Mouse (Mus musculus): ENCODE results near the gene Cacnb3. TPM values are rescaled to one million over a fixed set of nuclear protein-coding genes. Genes with fewer than 3 reads are reported as not detected.
"Not testable (repeated sequence)": the region's sequence is repeated elsewhere in the genome, so short reads cannot be mapped to it uniquely, and the experiment has no call there.

Gene Cacnb3
- polyA plus RNA-seq (2016; fragmentation: Nextera tagmentation; extraction: Ambion mirVana): 110 and 113 TPM in 2 replicates

GRCm38 (mm10) chr15:98630540-98630939, at the start of gene Cacnb3:
Gene Cacnb3, plus strand, starts transcription at chr15:98630840.
- no peak for ATAC-seq (ENCODE audit: low FRiP score)
- peak within 1 kb of the TSS; percentile 83 for H3K4me3 ChIP-seq
- peak within 1 kb of the TSS; percentile 94 for H3K9ac ChIP-seq
- no peaks in the 10 kb centered on the region for H3K9me3 ChIP-seq (replicated peaks)
- H3K36me3 ChIP-seq: no peaks in the 10 kb centered on the region
- peaks cover 51% of the 10 kb centered on the region for H3K27me3 ChIP-seq
- H3K27ac ChIP-seq: peak within 1 kb of the TSS; percentile 99
- H3K4me2 ChIP-seq (replicated peaks): peak within 1 kb of the TSS; percentile 88
- WGBS: 30% methylated on average over 4 of the region's 4 CpGs
- H3K4me1 ChIP-seq: peaks cover 62% of the 10 kb centered on the region

- no peaks in the 10 kb centered on the region for H3K36me3 ChIP-seq
- no peak overlapping the region for H3K27ac ChIP-seq
- no peaks in the 10 kb centered on the region for H3K27me3 ChIP-seq
- H3K9me3 ChIP-seq (replicated peaks): no peaks in the 10 kb centered on the region
- no peaks in the 10 kb centered on the region for H3K4me1 ChIP-seq
- no peak overlapping the region for H3K4me3 ChIP-seq
- WGBS: 85% methylated on average over 8 of the region's 8 CpGs
- no peak overlapping the region for H3K4me2 ChIP-seq (replicated peaks)
- no peak for ATAC-seq (ENCODE audit: low FRiP score)
- H3K9ac ChIP-seq: no peak overlapping the region
These were observed 48.2 kb upstream of the Cacnb3 start for GRCm38 (mm10) chr15:98582410-98582809.

- Histone ChIP-seq H3K27ac (no peak overlapping the region), H3K4me2 (replicated peaks) (no peak overlapping the region), H3K9ac (no peak overlapping the region), H3K4me1 (no peaks in the 10 kb centered on the region), H3K9me3 (replicated peaks) (no peaks in the 10 kb centered on the region), H3K4me3 (no peak overlapping the region), H3K27me3 (no peaks in the 10 kb centered on the region), H3K36me3 (no peaks in the 10 kb centered on the region)
- no peak for ATAC-seq (ENCODE audit: low FRiP score)
- WGBS: 86% methylated on average over 8 of the region's 8 CpGs
These were observed 47.6 kb upstream of the Cacnb3 start for GRCm38 (mm10) chr15:98582996-98583395.

GRCm38 (mm10) chr15:98585421-98585820, 45.2 kb upstream of the Cacnb3 start:
- Histone ChIP-seq H3K4me2 (replicated peaks) (no peak overlapping the region), H3K4me3 (no peak overlapping the region), H3K9me3 (replicated peaks) (no peaks in the 10 kb centered on the region), H3K27me3 (no peaks in the 10 kb centered on the region), H3K36me3 (peaks cover 4% of the 10 kb centered on the region; the same call in 1 of the 2 replicates), H3K9ac (no peak overlapping the region), H3K27ac (no peak overlapping the region), H3K4me1 (no peaks in the 10 kb centered on the region)
- no peak for ATAC-seq (ENCODE audit: low FRiP score)
- 41% methylated on average over 7 of the region's 7 CpGs for WGBS

GRCm38 (mm10) chr15:98586141-98586540, 44.5 kb upstream of the Cacnb3 start:
- 72% methylated on average over 9 of the region's 9 CpGs for WGBS
- H3K4me3 ChIP-seq; H3K9ac ChIP-seq; ATAC-seq (ENCODE audit: low FRiP score); H3K9me3 ChIP-seq (replicated peaks); H3K4me2 ChIP-seq (replicated peaks); H3K27me3 ChIP-seq; H3K4me1 ChIP-seq; H3K27ac ChIP-seq: not testable (repeated sequence)
- H3K36me3 ChIP-seq: peaks cover 10% of the 10 kb centered on the region

- H3K4me1 ChIP-seq: no peaks in the 10 kb centered on the region
- no peaks in the 10 kb centered on the region for H3K27me3 ChIP-seq
- H3K9ac ChIP-seq: no peak overlapping the region
- WGBS: 90% methylated on average over 11 of the region's 11 CpGs
- H3K36me3 ChIP-seq: peaks cover 26% of the 10 kb centered on the region
- H3K27ac ChIP-seq: no peak overlapping the region
- ATAC-seq (ENCODE audit: low FRiP score): no peak
- H3K4me2 ChIP-seq (replicated peaks): no peak overlapping the region
- H3K9me3 ChIP-seq (replicated peaks): no peaks in the 10 kb centered on the region
- no peak overlapping the region for H3K4me3 ChIP-seq
These were observed 42.9 kb upstream of the Cacnb3 start for GRCm38 (mm10) chr15:98587751-98588150.

GRCm38 (mm10) chr15:98589640-98590336, 40.9 kb upstream of the Cacnb3 start:
- peaks cover 47% of the 10 kb centered on the region for H3K36me3 ChIP-seq
- 65% methylated on average over 7 of the region's 7 CpGs for WGBS
- H3K4me1 ChIP-seq: no peaks in the 10 kb centered on the region
- H3K27me3 ChIP-seq: no peaks in the 10 kb centered on the region
- H3K9me3 ChIP-seq (replicated peaks): no peaks in the 10 kb centered on the region
- no peak overlapping the region for H3K4me2 ChIP-seq (replicated peaks)
- H3K4me3 ChIP-seq: no peak overlapping the region
- no peak overlapping the region for H3K27ac ChIP-seq
- H3K9ac ChIP-seq: no peak overlapping the region
- ATAC-seq (ENCODE audit: low FRiP score): no peak

GRCm38 (mm10) chr15:98591396-98591795, 39.2 kb upstream of the Cacnb3 start:
- Histone ChIP-seq H3K27ac (no peak overlapping the region), H3K4me1 (no peaks in the 10 kb centered on the region), H3K27me3 (no peaks in the 10 kb centered on the region), H3K4me3 (no peak overlapping the region), H3K36me3 (peaks cover 63% of the 10 kb centered on the region), H3K4me2 (replicated peaks) (no peak overlapping the region), H3K9ac (no peak overlapping the region), H3K9me3 (replicated peaks) (no peaks in the 10 kb centered on the region)
- no peak for ATAC-seq (ENCODE audit: low FRiP score)
- WGBS: 74% methylated on average over 4 of the region's 4 CpGs

- Histone ChIP-seq H3K27ac (no peak overlapping the region), H3K9ac (no peak overlapping the region), H3K9me3 (replicated peaks) (no peaks in the 10 kb centered on the region), H3K4me3 (no peak overlapping the region), H3K4me1 (no peaks in the 10 kb centered on the region), H3K36me3 (peaks cover 87% of the 10 kb centered on the region), H3K4me2 (replicated peaks) (no peak overlapping the region), H3K27me3 (no peaks in the 10 kb centered on the region)
- no peak for ATAC-seq (ENCODE audit: low FRiP score)
- 91% methylated on average over 19 of the region's 19 CpGs for WGBS
These were observed 36.4 kb upstream of the Cacnb3 start for GRCm38 (mm10) chr15:98594193-98594592.

- Histone ChIP-seq H3K9ac (no peak overlapping the region), H3K27me3 (no peaks in the 10 kb centered on the region), H3K36me3 (peaks cover 94% of the 10 kb centered on the region), H3K9me3 (replicated peaks) (no peaks in the 10 kb centered on the region), H3K27ac (no peak overlapping the region), H3K4me2 (replicated peaks) (no peak overlapping the region), H3K4me3 (no peak overlapping the region), H3K4me1 (no peaks in the 10 kb centered on the region)
- 94% methylated on average over 5 of the region's 5 CpGs for WGBS
- ATAC-seq (ENCODE audit: low FRiP score): no peak
These were observed 35.6 kb upstream of the Cacnb3 start for GRCm38 (mm10) chr15:98595049-98595448.

- H3K27me3 ChIP-seq: no peaks in the 10 kb centered on the region
- ATAC-seq (ENCODE audit: low FRiP score): no peak
- no peak overlapping the region for H3K4me2 ChIP-seq (replicated peaks)
- peaks cover 98% of the 10 kb centered on the region for H3K36me3 ChIP-seq
- 95% methylated on average over 14 of the region's 14 CpGs for WGBS
- H3K4me1 ChIP-seq: peaks cover 3% of the 10 kb centered on the region; the same call in 1 of the 2 replicates
- no peak overlapping the region for H3K27ac ChIP-seq
- no peak overlapping the region for H3K4me3 ChIP-seq
- no peaks in the 10 kb centered on the region for H3K9me3 ChIP-seq (replicated peaks)
- H3K9ac ChIP-seq: no peak overlapping the region
These were observed 34.0 kb upstream of the Cacnb3 start for GRCm38 (mm10) chr15:98596609-98597008.

GRCm38 (mm10) chr15:98600036-98600709, 30.5 kb upstream of the Cacnb3 start:
- no peak for ATAC-seq (ENCODE audit: low FRiP score)

GRCm38 (mm10) chr15:98601832-98602190, 28.8 kb upstream of the Cacnb3 start:
- Histone ChIP-seq H3K9me3 (replicated peaks) (no peaks in the 10 kb centered on the region), H3K4me3 (no peak overlapping the region), H3K9ac (no peak overlapping the region), H3K27me3 (no peaks in the 10 kb centered on the region), H3K4me2 (replicated peaks) (0 out of 2 replicates have a peak overlapping the region, but pooled peaks have one; percentile 7), H3K36me3 (peaks cover 72% of the 10 kb centered on the region), H3K27ac (no peak overlapping the region), H3K4me1 (peaks cover 25% of the 10 kb centered on the region)
- ATAC-seq (ENCODE audit: low FRiP score): no peak
- WGBS: 79% methylated on average over 7 of the region's 7 CpGs

More at GRCm38 (mm10) chr15:98600036-98600709, 30.5 kb upstream of the Cacnb3 start:
- no peak overlapping the region for H3K27ac ChIP-seq
- WGBS: 82% methylated on average over 12 of the region's 12 CpGs
- H3K4me3 ChIP-seq: no peak overlapping the region
- no peaks in the 10 kb centered on the region for H3K9me3 ChIP-seq (replicated peaks)
- peaks cover 88% of the 10 kb centered on the region for H3K36me3 ChIP-seq
- H3K4me2 ChIP-seq (replicated peaks): no peak overlapping the region
- peaks cover 19% of the 10 kb centered on the region for H3K4me1 ChIP-seq
- H3K27me3 ChIP-seq: no peaks in the 10 kb centered on the region
- no peak overlapping the region for H3K9ac ChIP-seq
